Mouse (Mus musculus) CH12.LX (cell line): ENCODE data around the gene Hsfy2.

Source experiments
- CTCF ChIP-seq, 2 experiments: IDR thresholded peaks in 1 of 2; conservative IDR thresholded peaks in 1 of 2; 2 replicates each; pipeline ENCODE4 v1.5.1; 2011 to 2012; ENCODE audit warnings: low read depth in 2 of 2, low read length in 2 of 2, improper control_type of control experiment in 1 of 2, inconsistent platforms in 1 of 2, mild to moderate bottlenecking in 1 of 2, moderate library complexity in 1 of 2
- MYC ChIP-seq: IDR thresholded peaks from 2 replicates; pipeline ENCODE4 v1.6.1; 2011; ENCODE audit warnings: low read depth, mild to moderate bottlenecking, improper control_type of control experiment, low read length
- POLR2AphosphoS2 ChIP-seq: IDR thresholded peaks from 2 replicates; pipeline ENCODE4 v1.6.1; 2011; ENCODE audit warnings: low read depth, low read length, improper control_type of control experiment

DNA sequence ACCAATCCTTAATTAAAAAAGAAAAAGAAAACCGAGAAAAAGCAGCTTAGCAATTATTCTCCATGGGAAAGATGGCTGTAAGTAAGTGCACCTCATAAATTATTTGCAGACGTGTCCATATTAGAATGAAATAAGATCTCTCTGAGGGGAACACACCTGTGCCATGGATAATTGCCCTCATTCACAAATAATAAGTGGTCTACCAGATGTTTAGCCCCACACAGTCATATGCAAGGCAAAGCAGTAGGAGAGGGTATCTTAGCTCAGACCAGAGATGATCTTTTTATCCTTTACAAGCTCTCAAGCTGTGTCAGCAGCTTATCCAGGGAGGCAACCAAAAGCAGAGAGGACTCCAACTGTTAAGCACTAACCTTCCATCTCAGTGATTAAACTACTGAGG lies 38.0 kb upstream of the Hsfy2 start:
- TF ChIP-seq CTCF (conservative IDR thresholded peaks at IDR 0.05 in 1 of 2, IDR thresholded peaks at IDR 0.05 in 1 of 2; ENCODE audit: low read depth in 2 of 2, low read length in 2 of 2): no peak
- TF ChIP-seq MYC: no peak
- no peak for TF ChIP-seq POLR2AphosphoS2
